Mouse (Mus musculus): ENCODE results near the gene H2-Q6.
"Not testable (repeated sequence)": the region's sequence is repeated elsewhere in the genome, so short reads cannot be mapped to it uniquely, and the experiment has no call there.

The H2-Q6 gene

GRCm38 (mm10) chr17:35434836-35435235 lies 10.2 kb downstream of the H2-Q6 start:
- not testable (repeated sequence) for DNase-seq (ENCODE audit: low read depth, low spot score)

DNA sequence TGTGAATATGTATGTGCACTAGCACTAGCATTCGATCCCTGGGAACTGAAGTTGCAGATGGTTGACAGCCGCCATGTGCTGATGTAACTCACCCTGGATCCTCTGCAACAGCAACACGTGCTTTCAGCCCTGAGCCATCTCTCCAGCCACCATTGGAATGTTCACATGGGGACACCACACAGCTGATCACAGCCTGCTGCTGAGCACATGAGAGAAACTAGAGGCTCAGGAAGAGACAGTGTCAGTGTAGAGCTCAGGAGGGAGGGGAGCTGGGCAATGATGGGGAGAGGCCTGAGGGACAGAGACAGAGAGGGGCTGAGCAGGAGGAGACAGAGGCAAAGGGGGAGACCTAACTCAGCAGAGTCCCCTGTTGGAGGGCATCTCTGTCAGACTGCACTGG lies 10.9 kb downstream of the H2-Q6 start:
- not testable (repeated sequence) for DNase-seq (ENCODE audit: low read depth, low spot score)

- not testable (repeated sequence) for DNase-seq (ENCODE audit: low read depth, low spot score)
These were observed 12.8 kb downstream of the H2-Q6 start for GRCm38 (mm10) chr17:35437386-35437936.

DNA sequence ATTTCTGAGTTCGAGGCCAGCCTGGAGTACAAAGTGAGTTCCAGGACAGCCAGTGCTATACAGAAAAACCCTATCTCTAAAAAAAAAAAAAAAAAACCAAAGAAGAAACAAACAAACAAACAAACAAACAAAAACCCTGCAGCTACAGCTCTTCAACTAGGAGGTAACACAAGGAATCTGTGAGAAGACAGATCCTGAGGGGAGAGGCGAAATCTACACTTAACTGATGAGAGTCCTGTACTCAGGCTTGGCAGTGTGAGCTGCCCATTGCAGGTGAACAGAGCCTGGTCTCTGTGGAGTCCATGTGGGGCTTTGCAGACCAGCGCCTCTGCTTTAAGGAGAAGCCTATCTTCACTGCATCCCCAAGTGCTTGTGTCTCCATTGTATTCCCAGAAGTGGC lies 13.7 kb downstream of the H2-Q6 start:
- DNase-seq (ENCODE audit: low read depth, low spot score), result not testable (repeated sequence)

DNA sequence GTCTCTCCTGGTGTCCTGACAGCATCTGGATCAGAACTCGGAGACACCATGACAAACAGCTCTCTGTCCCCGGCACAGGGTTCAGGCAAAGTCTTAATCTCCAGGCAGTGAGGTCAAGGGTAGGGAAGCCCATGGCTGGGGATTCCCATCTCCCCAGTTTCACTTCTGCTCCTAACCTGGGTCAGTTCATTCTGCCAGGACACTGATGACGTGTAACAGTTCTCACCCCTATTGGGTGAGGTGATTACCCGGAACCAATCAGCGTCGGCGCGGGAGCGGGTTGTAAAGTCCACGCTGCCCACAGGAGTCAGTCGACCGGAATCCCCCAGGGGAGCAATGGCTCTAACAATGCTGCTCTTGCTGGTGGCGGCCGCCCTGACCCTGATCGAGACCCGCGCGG lies 14.2 kb downstream of the H2-Q6 start, which contains the start of gene H2-Q7:
Gene H2-Q7, plus strand, starts transcription at position 271 of the 400 bp plus-strand sequence.
- peak; percentile 26 for DNase-seq (ENCODE audit: low read depth, low spot score)

GRCm38 (mm10) chr17:35439295-35439747 lies 14.7 kb downstream of the H2-Q6 start:
- not testable (repeated sequence) for DNase-seq (ENCODE audit: low read depth, low spot score)

DNA sequence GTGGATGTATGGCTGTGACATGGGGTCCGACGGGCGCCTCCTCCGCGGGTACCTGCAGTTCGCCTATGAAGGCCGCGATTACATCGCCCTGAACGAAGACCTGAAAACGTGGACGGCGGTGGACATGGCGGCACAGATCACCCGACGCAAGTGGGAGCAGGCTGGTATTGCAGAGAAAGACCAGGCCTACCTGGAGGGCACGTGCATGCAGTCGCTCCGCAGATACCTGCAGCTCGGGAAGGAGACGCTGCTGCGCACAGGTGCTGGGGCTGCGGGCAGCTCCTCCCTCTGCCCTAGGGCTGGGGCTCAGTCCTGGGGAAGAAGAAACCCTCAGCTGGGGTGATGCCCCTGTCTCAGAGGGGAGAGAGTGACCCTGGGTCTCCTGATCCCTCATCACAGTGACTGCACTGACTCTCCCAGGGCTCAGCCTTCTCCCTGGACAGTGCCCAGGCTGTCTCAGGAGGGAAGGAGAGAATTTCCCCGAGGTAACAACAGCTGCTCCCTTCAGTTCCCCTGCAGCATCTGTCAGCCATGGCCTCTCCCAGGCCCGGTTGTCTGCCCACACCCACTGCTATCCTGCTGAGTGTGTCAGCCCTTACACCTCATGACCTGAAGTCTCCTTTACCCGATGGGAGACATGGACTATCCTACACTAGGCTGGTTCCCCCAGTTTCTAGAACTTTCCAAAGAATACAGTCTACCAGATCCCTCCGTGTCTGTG lies 15.4 kb downstream of the H2-Q6 start:
- not testable (repeated sequence) for DNase-seq (ENCODE audit: low read depth, low spot score)

DNA sequence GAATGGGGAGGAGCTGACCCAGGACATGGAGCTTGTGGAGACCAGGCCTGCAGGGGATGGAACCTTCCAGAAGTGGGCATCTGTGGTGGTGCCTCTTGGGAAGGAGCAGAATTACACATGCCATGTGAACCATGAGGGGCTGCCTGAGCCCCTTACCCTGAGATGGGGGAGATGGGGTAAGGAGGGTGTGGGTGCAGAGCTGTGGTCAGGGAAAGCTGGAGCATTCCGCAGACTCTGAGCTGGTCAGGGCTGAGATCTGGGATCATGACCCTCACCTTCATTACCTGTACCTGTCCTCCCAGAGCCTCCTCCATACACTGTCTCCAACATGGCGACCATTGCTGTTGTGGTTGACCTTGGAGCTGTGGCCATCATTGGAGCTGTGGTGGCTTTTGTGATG lies 17.7 kb downstream of the H2-Q6 start:
- not testable (repeated sequence) for DNase-seq (ENCODE audit: low read depth, low spot score)

DNA sequence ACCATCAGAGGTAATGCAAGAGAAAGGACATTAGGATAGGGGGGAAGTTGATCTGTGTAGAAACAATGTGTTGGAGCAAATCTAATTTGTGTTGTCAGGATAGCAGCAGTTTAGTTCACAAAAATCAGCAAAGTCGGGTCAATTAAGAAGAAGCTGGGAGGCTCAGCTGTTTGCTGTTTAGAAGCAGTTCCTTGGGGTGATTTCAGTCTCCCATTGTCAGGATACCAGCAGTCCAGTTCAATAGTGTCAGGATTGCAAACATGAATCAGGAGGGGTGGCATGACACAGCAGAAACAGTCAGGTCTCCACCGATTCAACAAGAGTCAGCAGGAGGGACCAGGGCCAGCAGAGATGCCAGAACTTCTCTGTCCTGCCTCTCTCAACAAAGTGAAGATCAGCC lies 19.9 kb downstream of the H2-Q6 start:
- not testable (repeated sequence) for DNase-seq (ENCODE audit: low read depth, low spot score)

- DNase-seq (ENCODE audit: low read depth, low spot score), result not testable (repeated sequence)
These were observed 33.6 kb downstream of the H2-Q6 start for GRCm38 (mm10) chr17:35458247-35458646.

- DNase-seq (ENCODE audit: low read depth, low spot score), result not testable (repeated sequence)
These were observed 36.1 kb downstream of the H2-Q6 start for GRCm38 (mm10) chr17:35460513-35461341.

DNA sequence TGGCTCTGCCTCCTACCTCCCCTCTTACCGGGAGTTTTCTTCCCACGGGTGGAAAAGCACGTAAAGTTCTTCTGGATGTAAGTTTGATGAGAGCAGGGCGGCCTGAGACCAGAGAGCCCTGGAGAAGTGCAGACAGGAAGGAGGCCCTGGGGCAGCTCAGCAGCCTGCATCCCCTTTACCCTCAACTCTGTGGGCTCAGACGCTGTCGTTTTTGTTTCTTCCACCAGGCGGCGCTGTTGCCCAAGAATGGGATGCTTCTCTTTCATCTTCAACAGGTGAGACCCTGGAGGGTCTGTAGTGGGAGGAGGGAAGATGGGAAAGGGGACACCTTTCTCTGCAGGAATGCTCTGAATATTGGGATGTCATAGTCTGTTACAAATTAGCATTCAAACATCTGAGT lies 41.0 kb downstream of the H2-Q6 start:
- not testable (repeated sequence) for DNase-seq (ENCODE audit: low read depth, low spot score)

- not testable (repeated sequence) for DNase-seq (ENCODE audit: low read depth, low spot score)
These were observed 44.3 kb downstream of the H2-Q6 start for GRCm38 (mm10) chr17:35468936-35469335.

- DNase-seq (ENCODE audit: low read depth, low spot score), result no peak
These were observed 45.4 kb downstream of the H2-Q6 start, which contains the start of gene H2-Q10 for GRCm38 (mm10) chr17:35469842-35470751. TSS of gene H2-Q10 (plus strand) at chr17:35470089.

All from embryo, embryonic 11.5 days (tissue).